Mouse (Mus musculus) spleen, adult 2 months (tissue): ENCODE data around the gene Cpxm1.

ENCODE experiments used
- CTCF ChIP-seq: fragments of 200-500 bp; IDR thresholded peaks from 2 replicates; pipeline ENCODE4 v1.5.1; 2011; ENCODE audit warnings: mild to moderate bottlenecking, inconsistent platforms; ENCODE audit not compliant: insufficient read depth, insufficient read length, insufficient replicate concordance; ENCODE audit errors: extremely low read depth
- POLR2A ChIP-seq: fragments of 200-500 bp; IDR thresholded peaks from 2 replicates; pipeline ENCODE4 v1.6.1; 2011; ENCODE audit warnings: low read depth, low read length, inconsistent platforms

- TF ChIP-seq POLR2A (no peak), CTCF (no peak)
Observed at GRCm38 (mm10) chr2:130390993-130391625, 6.3 kb downstream of the Cpxm1 start.
